Mouse (Mus musculus) spleen, postnatal 14 days (tissue): ENCODE results near the gene Mmp11.
"Not testable (repeated sequence)": the region's sequence is repeated elsewhere in the genome, so short reads cannot be mapped to it uniquely, and the experiment has no call there.

Source experiments
- DNase-seq, 2 experiments: peaks; one replicate each; pipeline ENCODE4 v3.0.0; 2021 to 2022; ENCODE audit warnings: low spot score in 2 of 2

Gene Mmp11

GRCm38 (mm10) chr10:75897373-75897772, 38.9 kb downstream of the Mmp11 start:
- DNase-seq, result peak; percentile 20 to 44

- no peak for DNase-seq
Observed at GRCm38 (mm10) chr10:75896208-75896607, 40.1 kb downstream of the Mmp11 start.

- no peak for DNase-seq
Observed at GRCm38 (mm10) chr10:75895730-75896129, 40.6 kb downstream of the Mmp11 start.

- no peak for DNase-seq
Observed at GRCm38 (mm10) chr10:75894601-75895000, 41.7 kb downstream of the Mmp11 start.

- peak; percentile 86 to 88 for DNase-seq
Observed at GRCm38 (mm10) chr10:75893089-75893750, 43.1 kb downstream of the Mmp11 start, which contains the start of gene Derl3. Gene Derl3 (plus strand): TSS chr10:75893413.

- no peak for DNase-seq
Observed at GRCm38 (mm10) chr10:75889406-75890153, 46.7 kb downstream of the Mmp11 start.

- DNase-seq, result not testable (repeated sequence)
Observed at GRCm38 (mm10) chr10:75887504-75887903, 48.8 kb downstream of the Mmp11 start.

GRCm38 (mm10) chr10:75884742-75885141, 51.6 kb downstream of the Mmp11 start:
- no peak for DNase-seq

- peak; percentile 19 to 63 for DNase-seq
Observed at GRCm38 (mm10) chr10:75883232-75883552, 53.1 kb downstream of the Mmp11 start.

GRCm38 (mm10) chr10:75882433-75883231, 53.7 kb downstream of the Mmp11 start:
- DNase-seq, result no peak

GRCm38 (mm10) chr10:75881578-75882432, 54.5 kb downstream of the Mmp11 start:
- DNase-seq, result no peak

GRCm38 (mm10) chr10:75880771-75881577, 55.3 kb downstream of the Mmp11 start:
- DNase-seq, result no peak

GRCm38 (mm10) chr10:75880351-75880750, 55.9 kb downstream of the Mmp11 start:
- DNase-seq, result no peak

- no peak for DNase-seq
Observed at GRCm38 (mm10) chr10:75878836-75879235, 57.5 kb downstream of the Mmp11 start.

- DNase-seq, result no peak
Observed at GRCm38 (mm10) chr10:75873543-75874170, 62.6 kb downstream of the Mmp11 start.
